Mouse (Mus musculus) liver, embryonic 14.5 days (tissue): Measurements from ENCODE around the gene Ppp2r5c. TPM values are rescaled to one million over a fixed set of nuclear protein-coding genes. Genes with fewer than 3 reads are reported as not detected.
A peak's percentile ranks its signal among the peaks of the same experiment; 100 is the strongest.

Experiments
- ATAC-seq: fragments of 200-750 bp; cut with Nextera tagmentation; 2 replicates; pipeline ENCODE4 v1.8.0; 2017; ENCODE audit warnings: moderate number of reproducible peaks, mild to moderate bottlenecking, moderate library complexity; ENCODE audit not compliant: insufficient read depth
- DNase-seq, 3 experiments: peaks; one replicate each; pipeline ENCODE4 v3.0.0-alpha.2; 2012 to 2013; ENCODE audit warnings: low read depth in 3 of 3, low spot score in 3 of 3
- H3K27ac ChIP-seq: fragments of 300-500 bp; sonication (generic); 2 replicates; pipeline ENCODE4 v1.5.1; 2014; ENCODE audit warnings: moderate library complexity, mild to moderate bottlenecking, control low read depth, inconsistent platforms
- H3K27me3 ChIP-seq: fragments of 300-500 bp; sonication (generic); 2 replicates; pipeline ENCODE4 v1.6.1; 2014; ENCODE audit warnings: mild to moderate bottlenecking, low read length, moderate library complexity; ENCODE audit not compliant: control insufficient read depth, insufficient read depth
- H3K36me3 ChIP-seq: fragments of 300-500 bp; sonication (generic); replicated peaks from 2 replicates; pipeline ENCODE4 v1.6.1; 2014; ENCODE audit warnings: low read depth; ENCODE audit not compliant: control insufficient read depth, insufficient read depth
- H3K4me1 ChIP-seq, 2 experiments: fragments of 200-500 bp in 1 of 2; fragments of 300-500 bp in 1 of 2; sonication (generic) in 1 of 2; replicated peaks; 2 replicates each; pipeline ENCODE4 v1.6.1; 2012 to 2014; ENCODE audit warnings: antibody characterized with exemption in 1 of 2, inconsistent platforms in 1 of 2, low read length in 1 of 2; ENCODE audit not compliant: control insufficient read depth in 2 of 2, insufficient read depth in 2 of 2
- H3K4me2 ChIP-seq: fragments of 300-500 bp; sonication (generic); 2 replicates; pipeline ENCODE4 v1.6.1; 2014; ENCODE audit warnings: low read depth, mild to moderate bottlenecking, control low read depth, moderate library complexity
- H3K4me3 ChIP-seq, 2 experiments: fragments of 200-500 bp in 1 of 2; fragments of 300-500 bp in 1 of 2; sonication (generic) in 1 of 2; 2 replicates each; pipeline ENCODE4 v1.5.1; 2012 to 2014; ENCODE audit warnings: low read depth in 2 of 2, low read length in 2 of 2, mild to moderate bottlenecking in 2 of 2, control low read depth in 1 of 2, inconsistent platforms in 1 of 2, moderate library complexity in 1 of 2; ENCODE audit not compliant: insufficient read depth in 1 of 2
- H3K9ac ChIP-seq: fragments of 300-500 bp; sonication (generic); replicated peaks from 2 replicates; pipeline ENCODE4 v1.6.1; 2014; ENCODE audit warnings: mild to moderate bottlenecking, control low read depth, moderate library complexity
- H3K9me3 ChIP-seq: fragments of 300-500 bp; sonication (generic); 2 replicates; pipeline ENCODE4 v1.6.1; 2016; ENCODE audit warnings: low read length, mixed read lengths; ENCODE audit not compliant: control insufficient read depth
- CTCF ChIP-seq: IDR thresholded peaks from 2 replicates; pipeline ENCODE4 v1.5.1; 2016; ENCODE audit warnings: antibody characterized with exemption, low read depth, control low read depth
- EP300 ChIP-seq: IDR thresholded peaks from 2 replicates; pipeline ENCODE4 v1.6.1; 2016; ENCODE audit warnings: antibody characterized with exemption, low read depth
- WGBS: fragments of 180-500 bp; shearing (Covaris S2); extraction: QIAGEN DNeasy Blood & Tissue Kit; methylation state at CpG from one replicate; pipeline ENCODE4 v1.1.7; 2014; ENCODE audit not compliant: insufficient replicate concordance; 5-methylcytosine and 5-hydroxymethylcytosine counted together
- polyA plus RNA-seq, 2 experiments: library from polyadenylated mRNA; depleted of rRNA in 1 of 2; stranded (reverse) in 1 of 2; unstranded in 1 of 2; fragments of >200 nt; fragmentation: Nextera tagmentation in 1 of 2; extraction: Ambion mirVana in 1 of 2; gene quantifications; 2 replicates each; pipeline versions ENCODE4 v1.2.1 to v1.2.3; 2012 to 2014

Gene Ppp2r5c
- polyA plus RNA-seq, 2 experiments, result 22.6 to 70.8 TPM

GRCm38 (mm10) chr12:110588622-110589021, 141.7 kb downstream of the Ppp2r5c start:
- H3K27ac ChIP-seq, result no peak overlapping the region
- no peak overlapping the region for H3K4me2 ChIP-seq
- DNase-seq (no peak), ATAC-seq (no peak)
- H3K4me3 ChIP-seq, result no peak overlapping the region
- no peaks in the 10 kb centered on the region for H3K27me3 ChIP-seq
- TF ChIP-seq EP300 (no peak), CTCF (no peak)
- 38% methylated on average over 6 of the region's 6 CpGs for WGBS
- no peak overlapping the region for H3K9ac ChIP-seq
- H3K9me3 ChIP-seq, result no peaks in the 10 kb centered on the region
- peaks cover 11 to 12% of the 10 kb centered on the region in 2 experiments for H3K4me1 ChIP-seq
- H3K36me3 ChIP-seq, result no peaks in the 10 kb centered on the region

GRCm38 (mm10) chr12:110590804-110591259, 143.9 kb downstream of the Ppp2r5c start:
- TF ChIP-seq EP300 (no peak), CTCF (no peak)
- Histone ChIP-seq H3K4me3 (peak overlapping the region; percentile 62 to 98), H3K36me3 (no peaks in the 10 kb centered on the region), H3K4me2 (peak overlapping the region; percentile 88), H3K9ac (peak overlapping the region; percentile 65), H3K4me1 (peaks cover 11 to 12% of the 10 kb centered on the region in 2 experiments), H3K27ac (peak overlapping the region; percentile 58), H3K9me3 (no peaks in the 10 kb centered on the region), H3K27me3 (no peaks in the 10 kb centered on the region)
- DNase-seq (peak in 2 of 3 experiments; percentile 7 to 39), ATAC-seq (peak; percentile 5)
- WGBS, result 2% methylated on average over 15 of the region's 15 CpGs

- Histone ChIP-seq H3K9ac (peak overlapping the region; percentile 65), H3K4me1 (peaks cover 11 to 12% of the 10 kb centered on the region in 2 experiments), H3K4me2 (peak overlapping the region; percentile 88), H3K36me3 (no peaks in the 10 kb centered on the region), H3K27ac (peak overlapping the region; percentile 58), H3K9me3 (no peaks in the 10 kb centered on the region), H3K4me3 (peak overlapping the region; percentile 62 to 98), H3K27me3 (no peaks in the 10 kb centered on the region)
- ATAC-seq (peak; percentile 93), DNase-seq (peak; percentile 100)
- TF ChIP-seq EP300 (peak; percentile 91), CTCF (0 out of 2 replicates have a peak, but pooled peaks have one; percentile 16)
- WGBS, result under 1% methylated on average over 56 of the region's 56 CpGs
These were observed 144.5 kb downstream of the Ppp2r5c start for GRCm38 (mm10) chr12:110591260-110591883.

DNA sequence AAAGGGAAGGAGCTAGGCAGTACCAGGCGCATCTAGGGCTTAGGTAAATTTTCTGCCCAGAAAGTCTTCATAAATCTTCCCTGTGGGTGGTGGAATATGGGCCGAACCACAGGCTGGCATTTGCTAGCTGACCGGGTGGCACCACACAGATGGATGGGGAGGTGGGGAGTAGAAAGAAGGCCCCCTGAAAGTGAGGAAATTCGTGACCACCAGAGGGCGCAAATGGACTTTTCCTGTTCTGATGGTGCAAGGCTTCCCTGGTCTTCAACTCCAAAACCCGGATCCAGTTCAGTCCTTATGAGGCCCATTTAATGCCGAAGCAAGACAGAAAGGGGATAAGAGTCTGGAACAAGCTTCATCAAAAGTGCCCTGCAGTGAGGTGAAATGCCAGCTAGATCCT, 151.6 kb downstream of the Ppp2r5c start:
- Histone ChIP-seq H3K4me3 (no peak overlapping the region), H3K36me3 (no peaks in the 10 kb centered on the region), H3K9ac (no peak overlapping the region), H3K27me3 (no peaks in the 10 kb centered on the region), H3K4me1 (peaks cover 13 to 16% of the 10 kb centered on the region in 2 experiments), H3K4me2 (no peak overlapping the region), H3K9me3 (no peaks in the 10 kb centered on the region), H3K27ac (no peak overlapping the region)
- no peak for TF ChIP-seq EP300
- TF ChIP-seq CTCF, result peak; percentile 83
- ATAC-seq, result no peak
- 7% methylated on average over 7 of the region's 7 CpGs for WGBS
- DNase-seq, result peak; percentile 36 to 49 (median 42)

DNA sequence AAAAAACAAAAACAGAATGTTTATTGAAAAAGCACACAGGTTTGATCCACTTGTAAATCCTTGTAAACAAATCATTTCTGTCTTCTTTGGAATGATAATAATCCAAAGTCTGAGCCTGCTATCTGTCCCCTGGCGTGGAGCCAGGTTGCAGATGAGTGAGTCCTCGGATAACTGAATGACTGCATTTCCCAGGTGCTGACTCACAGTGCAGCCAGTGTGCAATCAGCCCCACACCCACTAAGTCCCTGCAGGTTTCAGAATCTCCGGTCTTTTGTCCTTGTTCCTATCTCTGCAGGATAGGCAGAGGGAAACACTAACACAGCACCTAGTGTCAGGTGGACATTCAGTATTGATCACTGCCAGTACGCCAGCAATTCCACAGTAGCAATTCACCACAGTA, 152.9 kb downstream of the Ppp2r5c start:
- H3K4me1 ChIP-seq, result peaks cover 15 to 20% of the 10 kb centered on the region in 2 experiments
- H3K27me3 ChIP-seq, result no peaks in the 10 kb centered on the region
- H3K4me2 ChIP-seq, result no peak overlapping the region
- H3K9me3 ChIP-seq, result no peaks in the 10 kb centered on the region
- 54% methylated on average over 4 of the region's 4 CpGs for WGBS
- H3K4me3 ChIP-seq, result no peak overlapping the region
- no peak overlapping the region for H3K9ac ChIP-seq
- H3K27ac ChIP-seq, result no peak overlapping the region
- TF ChIP-seq EP300 (no peak), CTCF (no peak)
- DNase-seq (no peak), ATAC-seq (no peak)
- no peaks in the 10 kb centered on the region for H3K36me3 ChIP-seq
